Mouse (Mus musculus) forebrain, embryonic 13.5 days (tissue): Measurements from ENCODE around the gene Bcl2. TPM values are rescaled to one million over a fixed set of nuclear protein-coding genes. Genes with fewer than 3 reads are reported as not detected.

Experiments
- ATAC-seq: fragments of 200-750 bp; cut with Nextera tagmentation; 2 replicates; pipeline ENCODE4 v1.8.0; 2017
- H3K27ac ChIP-seq: fragments of 300-500 bp; sonication (generic); 2 replicates; pipeline ENCODE4 v1.5.1; 2015; ENCODE audit warnings: inconsistent platforms, mild to moderate bottlenecking, moderate library complexity
- H3K27me3 ChIP-seq: fragments of 300-500 bp; sonication (generic); 2 replicates; pipeline ENCODE4 v1.6.1; 2015; ENCODE audit warnings: mild to moderate bottlenecking, inconsistent platforms
- H3K36me3 ChIP-seq: fragments of 300-500 bp; sonication (generic); 2 replicates; pipeline ENCODE4 v1.6.1; 2015; ENCODE audit warnings: mild to moderate bottlenecking, inconsistent platforms; ENCODE audit not compliant: poor library complexity, severe bottlenecking
- H3K4me1 ChIP-seq: fragments of 300-500 bp; sonication (generic); 2 replicates; pipeline ENCODE4 v1.6.1; 2015; ENCODE audit warnings: inconsistent platforms
- H3K4me2 ChIP-seq: fragments of 300-500 bp; sonication (generic); 2 replicates; pipeline ENCODE4 v1.6.1; 2015; ENCODE audit warnings: inconsistent platforms, mild to moderate bottlenecking, moderate library complexity
- H3K4me3 ChIP-seq: fragments of 300-500 bp; sonication (generic); 2 replicates; pipeline ENCODE4 v1.5.1; 2015; ENCODE audit warnings: mild to moderate bottlenecking, inconsistent platforms
- H3K9ac ChIP-seq: fragments of 300-500 bp; sonication (generic); 2 replicates; pipeline ENCODE4 v1.6.1; 2015; ENCODE audit warnings: mild to moderate bottlenecking, inconsistent platforms
- H3K9me3 ChIP-seq: fragments of 300-500 bp; sonication (generic); replicated peaks from 2 replicates; pipeline ENCODE4 v1.6.1; 2016; ENCODE audit warnings: inconsistent platforms
- WGBS: fragments of 180-500 bp; shearing (Covaris S2); methylation state at CpG from one replicate; pipeline ENCODE4 v1.1.7; 2015; 5-methylcytosine and 5-hydroxymethylcytosine counted together
- microRNA-seq: library from miRNA; unstranded; fragments of <30 nt; microRNA quantifications from one replicate; pipeline ENCODE4, GENCODE M21; 2016
- polyA plus RNA-seq: library from polyadenylated mRNA; unstranded; fragments of >200 nt; fragmentation: Nextera tagmentation; extraction: Ambion mirVana; gene quantifications from 2 replicates; pipeline ENCODE4 v1.2.1, GENCODE M21; 2015

Bcl2 gene
- polyA plus RNA-seq, 1 experiment from 2014 or later = 10.0 TPM

- no peak overlapping the region for H3K27ac ChIP-seq
- ATAC-seq = peak; percentile 44; the same call in 1 of the 2 replicates
- no peaks in the 10 kb centered on the region for H3K9me3 ChIP-seq
- H3K4me3 ChIP-seq = no peak overlapping the region
- H3K4me1 ChIP-seq = no peaks in the 10 kb centered on the region
- no peak overlapping the region for H3K9ac ChIP-seq
- H3K36me3 ChIP-seq = no peaks in the 10 kb centered on the region
- no peak overlapping the region for H3K4me2 ChIP-seq
- H3K27me3 ChIP-seq = no peaks in the 10 kb centered on the region
- 84% methylated on average over 4 of the region's 4 CpGs for WGBS
Measured at GRCm38 (mm10) chr1:106503407-106503806, 210.7 kb downstream of the Bcl2 start.

DNA sequence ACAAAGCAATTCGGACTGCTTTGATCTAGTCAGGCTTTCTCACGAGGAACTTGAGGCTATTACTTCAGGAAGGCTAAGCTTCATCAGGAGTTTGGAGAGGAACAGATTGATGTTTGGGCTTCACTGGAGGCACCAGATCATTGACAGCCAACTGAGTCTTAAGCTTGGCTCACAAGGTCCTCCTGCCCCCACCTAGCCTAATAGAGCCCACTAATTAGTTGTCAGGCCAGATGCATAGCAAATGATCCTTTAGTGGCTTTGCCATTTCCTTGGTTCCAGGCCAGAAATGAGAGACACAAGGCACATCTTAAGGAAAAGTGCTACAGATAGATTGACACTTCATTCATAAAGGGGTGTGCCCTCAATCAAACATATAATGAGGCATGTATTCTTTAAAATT is 216.1 kb downstream of the Bcl2 start:
- Histone ChIP-seq H3K4me2 (no peak overlapping the region), H3K4me3 (no peak overlapping the region), H3K36me3 (no peaks in the 10 kb centered on the region), H3K9me3 (no peaks in the 10 kb centered on the region), H3K27me3 (no peaks in the 10 kb centered on the region), H3K4me1 (no peaks in the 10 kb centered on the region), H3K27ac (no peak overlapping the region), H3K9ac (no peak overlapping the region)
- ATAC-seq = no peak
- WGBS = 63% methylated on average over 2 of the region's 2 CpGs

Small RNA genes lying within 50 kb of the gene (microRNA-seq; reads per million reads assigned to microRNA genes)
- gene Mir3473f = not detected

Other genes with a start within 250 kb of the Bcl2 start
- 10.1 and 11.5 TPM in 2 replicates for gene Kdsr, start 45.5 kb upstream of the Bcl2 start, polyA plus RNA-seq
- gene Vps4b, start 82.5 kb upstream of the Bcl2 start, polyA plus RNA-seq = 51.6 and 55.2 TPM in 2 replicates
- not detected in 2 replicates for gene Serpinb5, start 146.9 kb upstream of the Bcl2 start, polyA plus RNA-seq
- not detected in 2 replicates for gene Serpinb12, start 220.2 kb upstream of the Bcl2 start, polyA plus RNA-seq